Mouse (Mus musculus) liver, postnatal 0 days (tissue): ENCODE results near the gene Coq9. TPM values are rescaled to one million over a fixed set of nuclear protein-coding genes. Genes with fewer than 3 reads are reported as not detected.

ENCODE experiments used
- ATAC-seq: fragments of 200-750 bp; cut with Nextera tagmentation; 2 replicates; pipeline ENCODE4 v1.8.0; 2017; ENCODE audit warnings: mild to moderate bottlenecking, moderate library complexity
- DNase-seq: peaks from one replicate; pipeline ENCODE4 v3.0.0-alpha.2; 2016
- H3K27ac ChIP-seq: fragments of 300-500 bp; sonication (generic); 2 replicates; pipeline ENCODE4 v1.5.1; 2014; ENCODE audit warnings: antibody characterized with exemption, moderate library complexity, mild to moderate bottlenecking, low read depth
- H3K27me3 ChIP-seq: fragments of 300-500 bp; sonication (generic); 2 replicates; pipeline ENCODE4 v1.6.1; 2014; ENCODE audit warnings: low read length, control low read depth, mixed read lengths; ENCODE audit not compliant: insufficient read depth
- H3K36me3 ChIP-seq: fragments of 300-500 bp; sonication (generic); replicated peaks from 2 replicates; pipeline ENCODE4 v1.6.1; 2014; ENCODE audit warnings: mild to moderate bottlenecking, control low read depth, low read length, moderate library complexity, mixed read lengths; ENCODE audit not compliant: insufficient read depth
- H3K4me1 ChIP-seq: fragments of 300-500 bp; sonication (generic); 2 replicates; pipeline ENCODE4 v1.6.1; 2014; ENCODE audit warnings: antibody characterized with exemption, mild to moderate bottlenecking, control low read depth; ENCODE audit not compliant: insufficient read depth
- H3K4me2 ChIP-seq: fragments of 300-500 bp; sonication (generic); 2 replicates; pipeline ENCODE4 v1.6.1; 2014; ENCODE audit warnings: low read depth, mild to moderate bottlenecking, low read length, moderate library complexity, mixed read lengths
- H3K4me3 ChIP-seq: fragments of 300-500 bp; sonication (generic); 2 replicates; pipeline ENCODE4 v1.5.1; 2014; ENCODE audit warnings: low read depth, low read length
- H3K9ac ChIP-seq: fragments of 300-500 bp; sonication (generic); replicated peaks from 2 replicates; pipeline ENCODE4 v1.6.1; 2014; ENCODE audit warnings: mild to moderate bottlenecking, moderate library complexity
- H3K9me3 ChIP-seq: fragments of 300-500 bp; sonication (generic); 2 replicates; pipeline ENCODE4 v1.6.1; 2016; ENCODE audit warnings: mild to moderate bottlenecking, control low read depth, low read length, mixed read lengths
- CTCF ChIP-seq: sonication (generic); IDR thresholded peaks from 2 replicates; pipeline ENCODE4 v1.5.1; 2016; ENCODE audit warnings: antibody characterized with exemption, low read depth
- EP300 ChIP-seq: IDR thresholded peaks from 2 replicates; pipeline ENCODE4 v1.6.1; 2016; ENCODE audit warnings: antibody characterized with exemption, low read depth, mild to moderate bottlenecking
- WGBS: fragments of 180-500 bp; shearing (Covaris S2); extraction: QIAGEN DNeasy Blood & Tissue Kit; methylation state at CpG from one replicate; pipeline ENCODE4 v1.1.7; 2014; ENCODE audit not compliant: insufficient replicate concordance; 5-methylcytosine and 5-hydroxymethylcytosine counted together
- polyA plus RNA-seq: library from polyadenylated mRNA; unstranded; fragments of >200 nt; fragmentation: Nextera tagmentation; extraction: Ambion mirVana; gene quantifications from 2 replicates; pipeline ENCODE4 v1.2.1, GENCODE M21; 2015

The Coq9 gene
- polyA plus RNA-seq, 1 experiment from 2014 or later = 66.1 TPM

DNA sequence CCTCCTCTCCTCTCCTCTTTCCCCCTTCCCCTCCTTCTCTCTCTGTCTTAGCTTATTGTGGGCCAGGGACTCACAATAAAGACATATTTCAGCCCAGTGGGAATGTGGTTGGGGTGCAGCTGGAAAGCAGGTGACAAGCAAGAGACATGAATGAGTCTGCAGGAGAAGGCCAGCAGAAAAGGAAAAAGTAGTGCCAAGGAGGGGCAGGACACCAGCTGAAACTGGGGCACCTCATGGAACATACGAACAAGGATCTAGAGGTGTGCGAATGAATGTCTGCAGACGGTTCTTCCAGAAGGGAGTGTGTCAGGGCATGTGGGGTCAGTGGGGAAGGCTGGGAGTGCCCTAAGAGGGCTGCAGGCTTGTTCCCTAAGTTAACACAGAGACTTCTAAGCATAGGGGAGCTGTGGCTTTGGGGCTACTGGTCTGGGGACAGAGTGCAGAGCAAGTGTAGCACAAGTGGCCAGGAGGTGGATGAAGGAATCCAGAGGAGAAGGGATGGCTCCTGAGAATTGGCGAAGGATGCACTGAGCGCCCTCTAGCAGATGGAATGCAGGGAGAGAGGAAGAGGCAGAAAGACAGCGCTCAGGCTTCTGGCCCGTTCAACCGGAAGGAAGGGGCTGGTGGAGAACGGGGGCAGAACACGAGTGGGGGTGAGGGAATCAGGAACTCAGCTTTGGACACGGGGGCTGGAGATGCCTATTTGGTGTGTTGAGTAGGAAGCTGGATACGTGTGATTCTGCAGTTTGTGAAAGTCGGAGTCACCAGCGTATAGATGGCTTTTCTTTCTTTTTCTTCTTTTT is 36.6 kb upstream of the Coq9 start:
- ATAC-seq = no peak
- Histone ChIP-seq H3K27ac (no peak overlapping the region), H3K27me3 (0 out of 2 replicates have a peak, but pooled peaks cover 2% of the 10 kb centered on the region), H3K4me3 (no peak overlapping the region), H3K4me2 (0 out of 2 replicates have a peak overlapping the region, but pooled peaks have one; percentile 4), H3K4me1 (peaks cover 10% of the 10 kb centered on the region), H3K36me3 (no peaks in the 10 kb centered on the region), H3K9me3 (no peaks in the 10 kb centered on the region), H3K9ac (no peak overlapping the region)
- 37% methylated on average over 14 of the region's 14 CpGs for WGBS
- no peak for DNase-seq
- TF ChIP-seq CTCF = peak; percentile 59
- TF ChIP-seq EP300 = no peak

DNA sequence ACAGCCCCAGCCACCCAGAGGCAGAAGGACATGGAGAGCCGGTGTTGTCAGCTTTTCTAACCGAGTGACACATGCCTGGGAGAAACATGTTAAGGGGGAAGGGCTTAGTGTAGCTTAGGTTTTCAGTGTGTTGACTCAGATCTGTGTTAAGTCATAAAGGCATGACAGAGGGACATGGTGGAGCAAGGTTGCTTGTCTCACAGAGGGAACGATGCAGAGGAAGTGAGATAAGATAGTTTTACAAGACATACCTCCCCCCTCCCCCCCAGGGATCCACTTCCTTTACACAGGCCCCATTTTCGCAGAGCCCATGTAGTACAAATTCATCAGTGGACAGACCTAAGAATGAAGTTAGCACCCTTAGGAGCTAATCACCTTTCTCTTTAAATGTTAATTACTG is 35.7 kb upstream of the Coq9 start:
- H3K4me2 ChIP-seq = no peak overlapping the region
- 0 out of 2 replicates have a peak, but pooled peaks cover 2% of the 10 kb centered on the region for H3K27me3 ChIP-seq
- ATAC-seq (peak; percentile 21), DNase-seq (no peak)
- no peak for TF ChIP-seq CTCF
- TF ChIP-seq EP300 = no peak
- WGBS = 24% methylated on average over 4 of the region's 4 CpGs
- H3K4me1 ChIP-seq = peaks cover 10% of the 10 kb centered on the region
- no peaks in the 10 kb centered on the region for H3K9me3 ChIP-seq
- H3K27ac ChIP-seq = no peak overlapping the region
- H3K9ac ChIP-seq = no peak overlapping the region
- H3K36me3 ChIP-seq = no peaks in the 10 kb centered on the region
- no peak overlapping the region for H3K4me3 ChIP-seq

GRCm38 (mm10) chr8:94803551-94803950 is 34.6 kb upstream of the Coq9 start:
- no peak for TF ChIP-seq CTCF
- no peak for TF ChIP-seq EP300
- ATAC-seq (no peak), DNase-seq (no peak)
- H3K27ac ChIP-seq = no peak overlapping the region
- no peaks in the 10 kb centered on the region for H3K36me3 ChIP-seq
- H3K9me3 ChIP-seq = no peaks in the 10 kb centered on the region
- no peak overlapping the region for H3K4me2 ChIP-seq
- H3K4me1 ChIP-seq = peaks cover 10% of the 10 kb centered on the region
- 0 out of 2 replicates have a peak, but pooled peaks cover 2% of the 10 kb centered on the region for H3K27me3 ChIP-seq
- WGBS = 62% methylated on average over 6 of the region's 6 CpGs
- H3K9ac ChIP-seq = no peak overlapping the region
- no peak overlapping the region for H3K4me3 ChIP-seq

- Histone ChIP-seq H3K9ac (no peak overlapping the region), H3K4me2 (no peak overlapping the region), H3K9me3 (no peaks in the 10 kb centered on the region), H3K4me3 (no peak overlapping the region), H3K36me3 (no peaks in the 10 kb centered on the region), H3K4me1 (peaks cover 10% of the 10 kb centered on the region), H3K27me3 (0 out of 2 replicates have a peak, but pooled peaks cover 2% of the 10 kb centered on the region), H3K27ac (no peak overlapping the region)
- DNase-seq (no peak), ATAC-seq (no peak)
- TF ChIP-seq CTCF (no peak), EP300 (no peak)
- 21% methylated on average over 10 of the region's 10 CpGs for WGBS
These were observed 33.4 kb upstream of the Coq9 start for GRCm38 (mm10) chr8:94804546-94805340.

DNA sequence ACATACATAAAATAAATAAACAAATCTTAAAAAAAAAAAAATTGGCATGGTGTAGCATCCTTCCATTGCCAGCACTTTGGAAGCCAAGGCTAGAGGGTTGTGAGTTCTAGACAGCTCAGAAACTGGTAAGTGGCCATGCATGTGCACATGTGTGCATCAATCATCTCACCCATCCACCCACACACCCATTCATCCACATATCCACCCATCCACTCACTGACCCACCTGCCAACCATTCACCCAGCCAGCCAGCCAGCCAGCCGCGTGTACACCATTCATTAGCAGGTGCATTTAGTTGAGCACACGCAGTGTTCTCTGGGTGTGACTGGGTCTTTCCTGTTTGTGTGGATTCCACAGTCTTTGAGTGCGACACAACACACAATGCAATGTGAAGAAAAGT is 32.3 kb upstream of the Coq9 start:
- no peaks in the 10 kb centered on the region for H3K27me3 ChIP-seq
- no peaks in the 10 kb centered on the region for H3K9me3 ChIP-seq
- H3K9ac ChIP-seq = no peak overlapping the region
- H3K4me2 ChIP-seq = no peak overlapping the region
- no peak overlapping the region for H3K4me3 ChIP-seq
- no peak for DNase-seq
- peaks cover 10% of the 10 kb centered on the region for H3K4me1 ChIP-seq
- no peak overlapping the region for H3K27ac ChIP-seq
- ATAC-seq = no peak
- no peaks in the 10 kb centered on the region for H3K36me3 ChIP-seq
- no peak for TF ChIP-seq EP300
- TF ChIP-seq CTCF = no peak
- 74% methylated on average over 4 of the region's 4 CpGs for WGBS

GRCm38 (mm10) chr8:94807506-94807905 is 30.6 kb upstream of the Coq9 start:
- Histone ChIP-seq H3K4me3 (no peak overlapping the region), H3K9ac (no peak overlapping the region), H3K4me1 (no peaks in the 10 kb centered on the region; the same call in 1 of the 2 replicates), H3K27me3 (no peaks in the 10 kb centered on the region), H3K9me3 (no peaks in the 10 kb centered on the region), H3K4me2 (no peak overlapping the region), H3K36me3 (no peaks in the 10 kb centered on the region), H3K27ac (no peak overlapping the region)
- 68% methylated on average over 7 of the region's 7 CpGs for WGBS
- no peak; the same call in 1 of the 2 replicates for ATAC-seq
- no peak for DNase-seq
- no peak for TF ChIP-seq CTCF
